Mouse (Mus musculus) left cerebral cortex, postnatal 14 days (tissue): ENCODE measurements around the gene Zcchc17. TPM values are rescaled to one million over a fixed set of nuclear protein-coding genes. Genes with fewer than 3 reads are reported as not detected.
A peak's percentile ranks its signal among the peaks of the same experiment; 100 is the strongest.

ENCODE experiments used
- DNase-seq, 2 experiments: peaks; one replicate each; pipeline ENCODE4 v3.0.0; 2021 to 2022; ENCODE audit warnings: low spot score in 2 of 2, mixed read lengths in 1 of 2
- intact Hi-C: fragments of 180-260 bp; cut with DNase I; formaldehyde crosslinking; loops from one replicate; pipeline ENCODE4 v1.15.1; 2025
- long read RNA-seq, 2 experiments: library from polyadenylated mRNA; stranded (forward); transcript quantifications; one replicate each; pipeline ENCODE4 v2.0.0; 2021
- total RNA-seq, 2 experiments: library from RNA; stranded (reverse); gene quantifications; 2 replicates each; pipeline ENCODE4 v1.2.3; 2021

The Zcchc17 gene
- 10 to 100 TPM; 57.9 to 61.8 TPM for total RNA-seq
- long read RNA-seq, experiment 1, transcript Zcchc17-202 (8 exons, 2,113 nt), result major isoform, 85 of 213 reads
- long read RNA-seq, experiment 1, partial matches to known transcripts, result 0 of 213 reads
- long read RNA-seq, experiment 1, other reads (novel, unspliced or antisense), result 128 of 213 reads
- long read RNA-seq, experiment 2, transcript Zcchc17-202 (8 exons, 2,113 nt), result major isoform, 68 of 166 reads
- long read RNA-seq, experiment 2, partial matches to known transcripts, result 1 of 166 reads
- long read RNA-seq, experiment 2, other reads (novel, unspliced or antisense), result 97 of 166 reads

GRCm38 (mm10) chr4:130359486-130360237 lies at the start of gene Zcchc17, which contains the start of gene Snrnp40:
Zcchc17 (minus strand) TSS chr4:130359943.
Snrnp40 (plus strand) TSS chr4:130360132.
- peak; percentile 100 for DNase-seq

GRCm38 (mm10) chr4:130391265-130391664 lies 31.5 kb upstream of the Zcchc17 start:
- no peak for DNase-seq

More at GRCm38 (mm10) chr4:130359486-130360237, at the start of gene Zcchc17, which contains the start of gene Snrnp40:
- intact Hi-C loops, result no loop called here

GRCm38 (mm10) chr4:130389927-130390326 lies 30.2 kb upstream of the Zcchc17 start:
- DNase-seq, result no peak
- intact Hi-C loops, result no loop called here

More at GRCm38 (mm10) chr4:130391265-130391664, 31.5 kb upstream of the Zcchc17 start:
- intact Hi-C loops, result no loop called here

- DNase-seq, result peak; percentile 28 to 43
- intact Hi-C loops, result no loop called here
These were observed 29.8 kb upstream of the Zcchc17 start for GRCm38 (mm10) chr4:130389496-130389895.

GRCm38 (mm10) chr4:130387256-130387655 lies 27.5 kb upstream of the Zcchc17 start:
- DNase-seq, result no peak
- intact Hi-C loops, result no loop called here

- no peak for DNase-seq
- intact Hi-C loops, result no loop called here
These were observed 20.7 kb upstream of the Zcchc17 start for GRCm38 (mm10) chr4:130380418-130380817.

GRCm38 (mm10) chr4:130379181-130379580 lies 19.4 kb upstream of the Zcchc17 start:
- intact Hi-C loops, result no loop called here
- no peak for DNase-seq

- no peak for DNase-seq
- intact Hi-C loops, result no loop called here
These were observed 17.8 kb upstream of the Zcchc17 start for GRCm38 (mm10) chr4:130377500-130377899.

GRCm38 (mm10) chr4:130376675-130377074 lies 16.9 kb upstream of the Zcchc17 start:
- intact Hi-C loops, result no loop called here
- no peak for DNase-seq

- intact Hi-C loops, result no loop called here
- DNase-seq, result no peak
These were observed 471 bp upstream of the Zcchc17 start for GRCm38 (mm10) chr4:130360238-130360590.

GRCm38 (mm10) chr4:130357946-130358345 lies 1.8 kb downstream of the Zcchc17 start:
- intact Hi-C loops, result no loop called here
- DNase-seq, result no peak

GRCm38 (mm10) chr4:130352588-130352987 lies 7.2 kb downstream of the Zcchc17 start:
- intact Hi-C loops, result no loop called here
- DNase-seq, result no peak

- intact Hi-C loops, result no loop called here
- DNase-seq, result no peak
These were observed 8.9 kb downstream of the Zcchc17 start for GRCm38 (mm10) chr4:130350690-130351422.

GRCm38 (mm10) chr4:130349666-130350065 lies 10.1 kb downstream of the Zcchc17 start:
- intact Hi-C loops, result no loop called here
- no peak for DNase-seq

- DNase-seq, result peak; percentile 23 to 30
- intact Hi-C loops, result no loop called here
These were observed 18.1 kb downstream of the Zcchc17 start for GRCm38 (mm10) chr4:130341691-130342090.

- DNase-seq, result no peak
- intact Hi-C loops, result no loop called here
These were observed 23.9 kb downstream of the Zcchc17 start for GRCm38 (mm10) chr4:130335867-130336266.

GRCm38 (mm10) chr4:130327366-130327765 lies 32.4 kb downstream of the Zcchc17 start:
- no peak for DNase-seq

GRCm38 (mm10) chr4:130325446-130325845 lies 34.3 kb downstream of the Zcchc17 start:
- DNase-seq, result no peak
- intact Hi-C loops, result no loop called here

More at GRCm38 (mm10) chr4:130327366-130327765, 32.4 kb downstream of the Zcchc17 start:
- intact Hi-C loops, result no loop called here

- intact Hi-C loops, result no loop called here
- DNase-seq, result no peak
These were observed 36.1 kb downstream of the Zcchc17 start for GRCm38 (mm10) chr4:130323607-130324006.

GRCm38 (mm10) chr4:130323165-130323564 lies 36.6 kb downstream of the Zcchc17 start:
- intact Hi-C loops, result no loop called here
- no peak for DNase-seq
